Mouse (Mus musculus): ENCODE measurements around the gene Rem1.

Gene Rem1

GRCm38 (mm10) chr2:152675252-152675791, 48.6 kb downstream of the Rem1 start:
- DNase-seq (ENCODE audit: low spot score), result no peak

GRCm38 (mm10) chr2:152678302-152678701, 51.6 kb downstream of the Rem1 start:
- no peak for DNase-seq (ENCODE audit: low spot score)

- DNase-seq (ENCODE audit: low spot score), result no peak
These were observed 52.2 kb downstream of the Rem1 start for GRCm38 (mm10) chr2:152678925-152679324.

GRCm38 (mm10) chr2:152679701-152680355, 53.1 kb downstream of the Rem1 start:
- no peak for DNase-seq (ENCODE audit: low spot score)

- no peak for DNase-seq (ENCODE audit: low spot score)
These were observed 56.3 kb downstream of the Rem1 start for GRCm38 (mm10) chr2:152683086-152683485.

Measured in testis, postnatal 14 days (tissue).